Mouse (Mus musculus) layer of hippocampus, postnatal 14 days (tissue): ENCODE measurements around the gene Ift22. TPM values are rescaled to one million over a fixed set of nuclear protein-coding genes. Genes with fewer than 3 reads are reported as not detected.
"Not testable (repeated sequence)": the region's sequence is repeated elsewhere in the genome, so short reads cannot be mapped to it uniquely, and the experiment has no call there.

ENCODE experiments used
- DNase-seq, 2 experiments: peaks; one replicate each; pipeline ENCODE4 v3.0.0; 2021 to 2022; ENCODE audit warnings: low spot score in 2 of 2, mixed read lengths in 1 of 2
- total RNA-seq, 2 experiments: library from RNA; stranded (reverse); gene quantifications; 2 replicates each; pipeline ENCODE4 v1.2.3; 2021

Ift22 gene
- total RNA-seq, 2 experiments from 2014 or later, result 78.3 to 99.5 TPM

DNA sequence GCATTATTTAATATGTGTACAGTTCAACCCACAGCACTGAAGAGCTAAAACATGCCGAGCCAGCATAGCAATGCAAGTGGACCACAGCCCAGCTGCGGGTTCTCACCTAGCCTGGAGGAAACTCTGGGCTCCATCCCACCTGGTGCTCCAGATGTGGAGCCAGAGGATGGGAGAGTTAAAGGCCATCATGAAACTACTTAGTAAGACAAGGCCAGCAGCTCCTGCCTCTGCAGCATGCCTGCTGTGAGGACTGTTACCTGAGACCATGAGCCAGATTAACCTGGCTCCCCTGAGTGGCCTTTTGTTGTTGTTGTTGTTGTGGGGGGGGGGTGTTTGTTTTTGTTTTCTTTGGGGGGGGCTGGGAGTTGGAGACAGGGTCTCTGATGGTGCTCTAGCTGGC, 35.4 kb downstream of the Ift22 start:
- DNase-seq, result no peak

DNA sequence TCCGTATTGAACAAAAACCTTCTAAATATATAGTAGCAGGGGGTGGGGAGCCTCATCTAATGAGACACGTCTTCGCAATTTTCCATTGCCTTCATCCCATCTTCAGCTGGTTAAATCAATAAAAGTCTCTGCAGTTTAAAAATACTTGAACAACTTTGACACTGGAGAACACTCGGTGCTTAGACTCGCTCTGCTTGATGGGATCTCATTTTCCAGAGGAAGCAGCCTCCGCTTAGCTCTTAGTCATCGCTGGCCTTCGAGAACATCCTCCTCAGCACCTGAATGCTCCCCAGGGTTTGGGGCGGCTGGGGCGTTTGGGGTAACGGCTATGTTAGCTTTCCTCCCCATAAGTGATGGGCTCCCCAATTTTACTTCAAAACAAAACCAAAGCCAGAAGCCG, 37.1 kb downstream of the Ift22 start:
- no peak for DNase-seq

DNA sequence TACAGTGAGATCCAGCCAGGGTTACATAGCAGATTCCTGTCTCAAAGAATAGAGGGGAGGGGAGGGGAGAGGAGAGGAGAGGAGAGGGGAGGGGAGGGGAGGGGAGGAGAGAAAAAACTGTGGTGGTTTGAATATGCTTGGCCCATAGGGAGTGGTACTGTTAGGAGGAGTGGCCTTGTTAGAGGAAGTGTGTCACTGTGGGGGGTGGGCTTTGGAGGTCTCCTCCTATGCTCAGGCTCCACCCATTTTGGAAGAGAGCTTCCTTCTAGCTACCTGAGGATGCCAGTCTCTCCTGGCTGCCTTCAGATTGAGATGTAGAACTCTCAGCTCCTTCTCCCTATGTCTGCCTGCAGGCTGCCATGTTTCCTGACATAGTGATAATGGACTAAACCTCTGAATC, 39.9 kb downstream of the Ift22 start:
- DNase-seq, result no peak

DNA sequence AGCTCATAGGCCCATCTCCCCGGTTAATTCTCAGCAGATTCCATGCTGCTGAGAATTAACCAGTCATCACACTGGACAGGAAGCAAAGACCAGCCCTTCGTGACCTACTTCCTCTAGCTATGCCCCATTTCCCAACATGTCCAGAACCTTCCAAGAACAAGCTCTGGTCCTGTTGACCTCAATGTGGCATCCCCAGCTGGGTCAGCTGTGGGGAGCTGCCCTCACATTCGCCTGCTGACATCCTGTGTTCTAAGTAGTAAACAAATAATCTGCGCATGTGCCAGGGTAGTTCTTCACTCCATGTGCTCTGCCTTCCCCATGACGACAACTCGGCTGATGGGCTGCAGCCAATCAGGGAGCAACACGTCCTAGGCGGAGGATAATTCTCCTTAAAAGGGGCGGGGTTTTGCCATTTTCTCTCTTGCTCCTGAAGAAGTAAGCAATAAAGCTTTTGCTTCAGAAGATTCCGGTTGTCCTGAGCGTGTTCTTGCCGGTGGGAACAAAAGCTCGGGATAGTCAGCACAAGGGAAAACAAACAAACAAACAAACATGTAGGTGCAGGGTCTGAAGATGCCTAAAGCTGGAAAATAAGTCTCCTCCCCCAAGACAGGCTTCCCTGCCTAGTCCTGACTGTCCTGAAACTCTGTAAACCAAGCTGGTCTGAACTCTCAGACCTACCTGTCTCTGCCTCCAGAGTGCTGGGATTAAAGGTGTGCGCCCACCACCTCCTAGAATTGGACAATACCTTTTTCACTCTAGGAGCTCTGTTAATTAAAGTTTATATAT, 41.8 kb downstream of the Ift22 start:
- DNase-seq, result not testable (repeated sequence)

DNA sequence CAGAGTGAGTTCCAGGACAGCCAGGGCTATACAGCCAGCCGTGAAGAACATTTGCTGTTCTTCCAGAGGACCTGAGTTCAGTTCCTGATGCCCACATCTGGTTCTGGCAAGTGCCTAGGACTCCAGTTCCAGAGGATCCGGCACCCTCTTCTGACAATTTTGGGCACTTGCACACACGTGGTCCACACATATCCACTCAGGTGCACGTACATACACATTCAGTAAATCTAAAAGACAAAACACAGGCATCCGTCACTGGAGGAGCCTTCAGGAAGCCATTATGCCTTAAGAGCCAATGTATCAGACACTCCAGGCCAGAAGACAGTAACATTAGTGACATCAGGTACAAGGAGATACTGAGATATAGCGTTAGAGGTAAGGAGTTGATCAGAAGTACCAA, 42.6 kb downstream of the Ift22 start:
- no peak for DNase-seq

DNA sequence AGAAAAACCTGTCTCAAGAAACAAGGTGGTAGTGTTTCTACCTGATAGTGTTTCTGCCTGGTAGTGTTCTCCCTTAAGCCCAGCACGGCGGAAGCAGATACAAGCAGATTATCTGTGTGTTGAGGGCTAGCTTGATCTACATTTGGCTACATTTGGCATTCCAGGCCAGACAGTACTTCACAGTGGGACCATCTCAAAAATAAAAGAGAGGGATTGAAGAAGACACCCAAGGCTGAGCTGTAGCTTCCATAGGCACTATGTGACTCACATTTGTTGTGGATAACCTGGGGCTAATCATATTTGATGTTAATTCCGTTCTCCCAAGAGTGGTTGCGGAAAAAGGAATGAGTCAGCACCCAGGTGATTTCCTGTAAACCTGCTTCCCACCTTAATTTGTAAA, 44.2 kb downstream of the Ift22 start:
- no peak for DNase-seq

DNA sequence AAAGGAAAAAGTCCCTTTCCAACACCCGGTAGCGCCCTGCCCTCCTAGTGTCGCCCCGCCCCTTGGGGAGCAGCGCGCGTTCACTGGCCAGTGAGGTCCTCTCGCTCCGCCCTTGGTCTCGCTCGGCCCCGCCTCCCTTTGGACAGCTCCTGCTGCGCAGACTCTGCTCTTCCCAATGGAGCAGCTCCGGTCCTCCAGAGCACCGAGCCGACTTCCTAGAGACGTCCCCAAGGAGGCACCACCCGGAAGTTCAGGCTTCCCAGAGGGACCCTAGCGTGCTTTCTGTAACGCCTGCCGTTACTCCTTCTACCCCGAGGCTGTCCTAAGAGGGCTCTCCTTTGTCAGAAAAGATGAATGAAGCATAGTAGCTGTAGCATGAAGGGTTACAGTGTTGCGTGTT, 45.1 kb downstream of the Ift22 start, which contains the start of gene Fis1:
Gene Fis1 (plus strand): TSS at position 261 of the 400 bp plus-strand sequence.
- peak; percentile 91 to 96 for DNase-seq

DNA sequence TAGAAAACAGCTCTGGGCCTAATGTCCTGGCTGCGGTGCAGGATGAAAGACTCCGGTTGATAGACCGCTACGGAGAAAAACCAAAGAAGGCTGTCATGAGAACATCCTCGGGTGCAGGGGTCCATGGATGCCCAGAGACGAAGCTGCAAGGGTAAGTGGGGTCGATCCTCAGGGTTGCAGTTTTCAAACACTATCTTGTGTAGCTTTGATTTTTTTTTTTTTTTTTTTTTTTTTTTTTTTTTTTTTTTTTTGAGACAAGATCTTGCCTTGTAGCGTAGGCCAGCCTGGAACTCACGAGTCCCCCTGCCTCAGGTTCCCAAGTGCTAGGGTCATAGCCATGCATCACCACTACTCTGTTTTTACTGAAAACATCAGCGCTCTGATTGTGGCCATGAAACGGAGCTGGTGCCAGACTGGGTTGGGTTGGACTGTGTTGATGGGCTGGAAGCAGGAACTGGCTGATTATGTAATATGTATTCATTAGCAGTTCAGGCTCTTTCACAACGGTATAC, 45.5 kb downstream of the Ift22 start:
- DNase-seq, result peak; percentile 41 to 57

DNA sequence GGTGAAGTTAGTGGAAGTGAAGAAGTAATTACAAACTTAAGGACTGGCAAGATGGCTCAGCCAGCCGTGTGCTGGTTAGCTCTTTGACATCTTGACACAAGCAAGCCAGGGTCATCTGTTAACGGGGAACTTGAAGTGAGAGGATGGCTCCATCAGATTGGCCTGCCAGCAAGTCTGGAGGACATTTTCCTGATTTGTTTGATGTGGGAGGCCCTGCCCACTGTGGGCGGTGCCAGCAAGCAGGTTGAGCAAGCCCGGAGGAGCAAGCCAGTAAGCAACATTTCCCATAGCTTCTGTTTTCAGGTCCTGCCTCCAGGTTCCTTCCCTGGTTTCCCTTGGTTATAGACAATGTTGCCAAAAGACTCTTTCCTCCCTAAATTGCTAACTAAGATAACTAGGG, 47.7 kb downstream of the Ift22 start:
- DNase-seq, result no peak

DNA sequence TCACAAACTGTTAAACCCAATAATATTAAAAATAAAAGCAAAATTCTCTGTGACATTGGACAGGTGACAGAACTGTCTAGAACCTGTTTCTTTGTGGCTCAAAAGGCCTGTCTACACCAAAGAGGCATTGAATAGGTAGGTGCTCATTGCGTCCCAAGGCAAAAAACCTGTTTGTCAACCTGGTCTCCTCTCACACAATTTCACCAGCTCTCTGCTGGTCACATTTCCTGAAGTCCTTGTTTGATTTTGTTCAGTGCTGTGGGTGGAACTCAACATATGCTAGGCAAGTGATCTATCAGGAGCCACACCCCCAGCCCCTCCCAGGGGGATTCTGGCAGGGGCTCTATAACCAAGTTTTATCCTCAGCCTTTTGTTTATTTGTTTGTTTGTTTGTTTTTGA, 49.3 kb downstream of the Ift22 start:
- no peak for DNase-seq

DNA sequence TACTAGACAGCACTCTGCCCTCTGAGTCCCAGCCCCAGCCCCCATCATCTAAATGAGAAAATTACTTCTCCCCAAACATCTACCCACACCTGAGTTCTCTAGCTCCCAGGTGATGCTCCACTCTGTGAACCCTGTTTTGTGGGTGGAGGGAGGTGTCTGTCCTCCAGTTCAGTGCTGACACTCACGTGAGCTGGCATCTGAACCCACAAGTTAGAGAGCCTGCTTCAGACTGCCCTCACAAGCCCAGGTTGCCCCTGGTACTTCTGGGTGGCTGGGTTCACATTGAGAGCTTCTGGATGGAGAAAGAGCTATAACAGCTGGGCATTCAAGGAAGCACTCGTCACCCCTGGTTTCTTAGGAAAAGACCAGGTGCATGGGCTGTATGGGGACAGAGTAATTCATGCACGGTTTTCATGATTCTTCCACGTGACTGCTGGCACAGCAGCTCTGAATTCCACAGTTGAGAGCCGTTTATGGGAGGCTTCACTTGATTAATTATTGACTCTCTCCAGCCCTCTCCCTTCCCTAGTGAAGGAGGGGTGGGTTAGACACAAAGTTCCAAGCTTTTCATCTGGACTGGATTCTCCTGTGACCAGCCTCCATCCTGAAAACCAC, 51.1 kb downstream of the Ift22 start:
- no peak for DNase-seq

DNA sequence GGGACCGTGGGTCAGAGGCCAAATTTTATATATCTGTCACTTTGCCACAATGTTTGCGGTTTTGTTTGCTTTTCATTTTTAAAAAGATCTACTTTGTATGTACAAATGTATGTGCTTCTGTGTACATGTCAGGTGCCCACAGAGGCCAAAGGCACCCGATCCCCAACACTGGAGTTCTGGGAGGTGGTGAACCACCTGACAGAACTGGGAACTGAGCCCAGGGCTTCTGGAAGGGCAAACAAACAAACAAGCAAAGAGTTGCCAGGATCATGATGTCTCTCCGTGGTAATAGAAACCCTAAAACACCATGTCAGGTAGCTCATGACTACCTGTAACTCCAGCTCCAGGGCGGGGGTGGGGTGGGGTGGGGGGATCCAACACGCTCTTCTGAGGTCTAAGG, 52.1 kb downstream of the Ift22 start:
- DNase-seq, result no peak

DNA sequence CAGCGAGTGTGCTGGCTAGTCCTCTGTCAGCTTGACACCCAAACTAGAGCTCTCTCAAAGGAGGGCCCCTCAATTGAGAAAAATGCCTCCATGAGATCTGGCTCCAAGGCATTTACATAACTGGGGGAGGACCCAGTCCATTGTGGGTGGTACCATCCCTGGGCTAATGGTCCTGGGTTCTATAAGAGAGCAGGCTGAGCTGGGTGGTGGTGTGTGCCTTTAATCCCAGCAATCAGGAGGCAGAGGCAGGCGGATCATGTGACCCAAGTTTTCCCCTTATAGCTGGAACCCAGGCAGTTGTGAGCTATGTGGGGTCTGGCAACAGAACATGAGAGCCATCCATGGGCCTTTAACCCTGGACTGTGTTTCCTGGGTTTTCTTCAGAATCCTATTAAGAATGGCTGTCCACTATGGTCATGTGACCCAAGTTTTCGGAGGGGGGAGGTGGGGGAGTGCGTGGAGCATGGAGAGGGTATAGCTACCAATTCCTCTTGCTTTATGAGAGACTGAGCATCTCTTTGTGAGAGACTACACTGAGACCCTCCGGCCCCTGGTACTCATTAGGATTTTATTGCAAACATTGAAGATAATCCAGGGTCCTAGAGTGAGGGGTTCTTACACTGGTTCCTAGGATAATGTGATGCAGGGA, 53.5 kb downstream of the Ift22 start:
- DNase-seq, result peak in 1 of 2 experiments; percentile 24

DNA sequence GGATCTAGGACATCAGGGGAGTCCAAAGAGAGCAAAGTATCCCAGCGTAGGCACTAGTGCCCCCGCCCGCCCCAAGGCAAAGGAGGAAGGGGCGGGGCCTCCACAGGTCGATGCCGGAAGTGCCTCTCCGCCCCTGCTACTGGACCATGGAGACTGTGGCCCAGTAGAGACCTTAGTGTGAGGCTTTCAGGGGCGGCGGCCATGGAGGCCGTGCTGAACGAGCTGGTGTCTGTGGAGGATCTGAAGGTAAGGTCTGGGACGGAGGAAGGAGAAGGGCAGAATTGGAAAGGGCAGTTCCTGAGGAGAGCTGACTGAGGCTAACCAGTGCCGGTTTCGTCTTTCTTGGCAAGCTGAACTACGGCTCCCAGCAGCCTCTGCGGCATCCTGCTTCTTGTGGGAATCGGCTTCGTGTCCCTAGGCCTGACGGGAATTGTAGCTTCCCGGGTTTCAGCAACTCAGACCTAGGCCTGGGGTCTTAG, 54.1 kb downstream of the Ift22 start:
- DNase-seq, result peak; percentile 94 to 96

DNA sequence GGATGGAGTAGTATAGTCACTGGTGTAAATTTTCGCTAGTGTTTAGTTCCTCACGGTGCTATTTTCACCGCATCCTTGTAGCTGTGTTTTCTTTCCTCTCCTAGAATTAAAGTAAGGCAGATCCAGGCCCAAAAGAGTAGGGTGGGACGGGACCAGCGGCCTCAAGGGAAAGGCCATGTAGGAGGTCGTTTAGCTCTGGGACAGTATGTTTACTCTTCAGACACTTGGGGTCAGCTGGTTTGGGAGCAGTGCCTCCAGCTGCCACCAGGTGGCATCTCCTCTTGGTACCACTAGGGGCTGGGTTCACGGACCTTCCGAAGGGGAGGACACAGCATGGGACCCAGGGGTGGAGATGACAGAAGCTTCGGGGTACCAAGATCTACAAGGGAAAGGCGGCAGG, 54.6 kb downstream of the Ift22 start:
- DNase-seq, result peak; percentile 77 to 78

DNA sequence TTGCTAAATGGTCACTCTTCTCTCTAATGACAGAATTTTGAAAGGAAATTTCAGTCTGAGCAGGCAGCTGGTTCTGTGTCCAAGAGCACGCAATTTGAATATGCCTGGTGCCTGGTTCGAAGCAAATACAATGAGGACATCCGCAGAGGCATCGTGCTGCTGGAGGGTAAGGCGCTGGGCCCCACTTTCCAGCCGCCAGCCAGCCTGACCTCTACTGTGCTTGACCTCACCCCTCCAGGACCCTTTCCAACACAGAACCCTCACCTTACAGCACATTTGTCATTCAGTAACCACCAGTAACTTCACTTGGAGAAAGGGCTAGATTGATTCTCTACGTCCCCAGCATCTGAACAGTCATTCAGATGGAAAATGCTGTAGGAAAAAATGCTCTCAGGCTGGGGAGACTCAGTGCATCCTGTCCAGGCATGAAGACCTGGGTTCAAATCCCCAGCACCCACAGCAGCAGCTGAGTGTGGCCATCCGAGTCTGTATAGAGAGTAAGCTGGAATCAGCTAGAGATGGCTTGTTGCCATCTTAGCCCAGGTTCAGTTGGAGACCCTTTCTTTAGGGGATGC, 55.1 kb downstream of the Ift22 start:
- no peak for DNase-seq

Other genes starting within 250 kb of the Ift22 start
- gene Myl10, start 215.0 kb upstream of the Ift22 start, total RNA-seq, result not detected
- 10 to 100 TPM; 12.0 to 13.8 TPM for gene Col26a1, start 24.9 kb upstream of the Ift22 start, total RNA-seq
- 100 to 1,000 TPM; 207 to 216 TPM for gene Fis1, start 45.1 kb downstream of the Ift22 start, total RNA-seq
- under 1 TPM in 1 of 2 experiments, not detected in 1; 0.28 TPM for gene Cldn15, start 58.5 kb downstream of the Ift22 start, total RNA-seq
- gene Plod3, start 78.9 kb downstream of the Ift22 start, total RNA-seq, result 10 to 100 TPM; 40.9 to 42.2 TPM
- gene Znhit1, start 79.9 kb downstream of the Ift22 start, total RNA-seq, result 10 to 100 TPM; 71.4 to 76.1 TPM
- gene Vgf, start 118.2 kb downstream of the Ift22 start, total RNA-seq, result 100 to 1,000 TPM; 285 to 318 TPM
- 100 to 1,000 TPM; 231 to 235 TPM for gene Ap1s1, start 138.0 kb downstream of the Ift22 start, total RNA-seq
- 1 to 10 TPM in 1 of 2 experiments, under 1 TPM in 1; 0.91 to 1.3 TPM for gene Serpine1, start 164.1 kb downstream of the Ift22 start, total RNA-seq
- gene Trim56, start 208.1 kb downstream of the Ift22 start, total RNA-seq, result 1 to 10 TPM; 5.2 to 5.9 TPM
- gene Muc3, start 241.2 kb downstream of the Ift22 start, total RNA-seq, result not detected